Mouse (Mus musculus): ENCODE measurements around the gene Stk33.

DNA sequence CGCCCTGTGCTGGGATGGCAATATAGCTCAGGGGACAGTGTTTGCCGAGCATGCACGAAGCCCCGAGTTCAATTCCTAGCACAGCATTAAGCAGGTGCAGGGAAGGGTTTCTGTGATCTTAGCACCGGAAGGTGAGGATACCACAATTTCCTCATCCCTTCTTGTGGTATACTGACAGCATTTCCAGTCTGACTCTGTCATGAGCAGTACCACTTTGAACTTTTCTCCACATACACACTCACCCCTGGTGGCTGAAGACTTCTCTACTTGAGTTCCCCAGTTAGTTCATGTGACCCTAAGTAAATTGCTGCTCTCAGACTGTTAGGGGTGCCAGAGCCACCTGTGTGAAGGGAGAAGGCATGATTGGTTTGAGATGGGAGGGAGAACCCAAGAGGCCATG lies 173.3 kb downstream of the Stk33 start:
- no peak for TF ChIP-seq CTCF (IDR thresholded peaks at IDR 0.05)
- no peak for TF ChIP-seq EP300 (IDR thresholded peaks at IDR 0.05)

All from lung, postnatal 0 days (tissue).